Mouse (Mus musculus): ENCODE results near the gene Paqr4.

Paqr4 gene

GRCm38 (mm10) chr17:23749400-23750191 lies 8.9 kb upstream of the Paqr4 start:
- DNase-seq (ENCODE audit: low read depth, low spot score), result no peak

- DNase-seq (ENCODE audit: low read depth, low spot score), result peak; percentile 88
These were observed 8.1 kb upstream of the Paqr4 start for GRCm38 (mm10) chr17:23748631-23749391.

- DNase-seq (ENCODE audit: low read depth, low spot score), result no peak
These were observed 7.4 kb upstream of the Paqr4 start for GRCm38 (mm10) chr17:23748026-23748425.

- DNase-seq (ENCODE audit: low read depth, low spot score), result no peak
These were observed 6.8 kb upstream of the Paqr4 start for GRCm38 (mm10) chr17:23747471-23747870.

GRCm38 (mm10) chr17:23746767-23747166 lies 6.1 kb upstream of the Paqr4 start:
- DNase-seq (ENCODE audit: low read depth, low spot score), result no peak

GRCm38 (mm10) chr17:23746311-23746710 lies 5.6 kb upstream of the Paqr4 start:
- peak; percentile 83 for DNase-seq (ENCODE audit: low read depth, low spot score)

- DNase-seq (ENCODE audit: low read depth, low spot score), result peak; percentile 36
These were observed 4.9 kb upstream of the Paqr4 start, which contains the start of gene Kremen2 for GRCm38 (mm10) chr17:23745301-23746251. TSS of gene Kremen2 (minus strand) at chr17:23745833.

- DNase-seq (ENCODE audit: low read depth, low spot score), result no peak
These were observed 4.0 kb upstream of the Paqr4 start for GRCm38 (mm10) chr17:23744651-23745050.

- peak; percentile 29 for DNase-seq (ENCODE audit: low read depth, low spot score)
These were observed 3.4 kb upstream of the Paqr4 start for GRCm38 (mm10) chr17:23744076-23744475.

GRCm38 (mm10) chr17:23742941-23743340 lies 2.3 kb upstream of the Paqr4 start:
- DNase-seq (ENCODE audit: low read depth, low spot score), result peak; percentile 41

GRCm38 (mm10) chr17:23742210-23742793 lies 1.6 kb upstream of the Paqr4 start:
- peak; percentile 61 for DNase-seq (ENCODE audit: low read depth, low spot score)

GRCm38 (mm10) chr17:23741359-23742209 lies 917 bp upstream of the Paqr4 start:
- DNase-seq (ENCODE audit: low read depth, low spot score), result no peak

GRCm38 (mm10) chr17:23740136-23740584 lies 507 bp downstream of the Paqr4 start:
- DNase-seq (ENCODE audit: low read depth, low spot score), result peak; percentile 84

GRCm38 (mm10) chr17:23739202-23740135 lies 1.2 kb downstream of the Paqr4 start:
- peak; percentile 54 for DNase-seq (ENCODE audit: low read depth, low spot score)

- no peak for DNase-seq (ENCODE audit: low read depth, low spot score)
These were observed 1.8 kb downstream of the Paqr4 start for GRCm38 (mm10) chr17:23738836-23739201.

- no peak for DNase-seq (ENCODE audit: low read depth, low spot score)
These were observed 2.9 kb downstream of the Paqr4 start for GRCm38 (mm10) chr17:23737493-23738445.

- DNase-seq (ENCODE audit: low read depth, low spot score), result no peak
These were observed 6.3 kb downstream of the Paqr4 start for GRCm38 (mm10) chr17:23734341-23734740.

GRCm38 (mm10) chr17:23730441-23730840 lies 10.2 kb downstream of the Paqr4 start:
- no peak for DNase-seq (ENCODE audit: low read depth, low spot score)

All from ES-CJ7 (cell line).